Mouse (Mus musculus) liver, adult 2 months (tissue): ENCODE results near the gene Otop2.

Experiments used
- CTCF ChIP-seq: fragments of 200-500 bp; IDR thresholded peaks from 2 replicates; pipeline ENCODE4 v1.5.1; 2011; ENCODE audit warnings: low read depth, low read length, control low read depth
- POLR2A ChIP-seq: fragments of 200-500 bp; IDR thresholded peaks from 2 replicates; pipeline ENCODE4 v1.6.1; 2011; ENCODE audit warnings: low read length, control low read depth; ENCODE audit not compliant: insufficient read depth; ENCODE audit errors: extremely low read depth

DNA sequence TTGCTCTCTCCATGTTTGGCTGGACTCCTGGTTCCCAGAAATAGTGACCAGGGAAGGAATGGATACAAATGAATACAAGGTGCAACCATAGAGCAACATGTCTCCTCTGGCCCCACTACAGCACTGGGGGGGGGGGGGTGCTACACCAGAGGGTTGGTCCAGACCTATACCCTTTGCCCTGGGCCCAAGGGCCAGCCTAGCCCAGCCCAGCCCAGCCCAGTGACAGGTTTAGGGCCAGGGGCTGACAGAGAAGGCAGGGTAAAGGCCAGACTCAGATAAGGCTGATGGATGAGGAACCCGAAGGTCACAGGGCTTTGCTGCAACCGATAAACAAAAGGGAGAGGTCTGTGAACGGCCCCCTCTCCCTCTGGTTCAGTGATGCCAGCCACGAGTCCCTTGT, 43.0 kb downstream of the Otop2 start:
- TF ChIP-seq CTCF (no peak), POLR2A (no peak)
